Mouse (Mus musculus): ENCODE measurements around the gene Nhej1. TPM values are rescaled to one million over a fixed set of nuclear protein-coding genes. Genes with fewer than 3 reads are reported as not detected.

Gene Nhej1
- polyA plus RNA-seq, 1 experiment = 5.6 TPM

DNA sequence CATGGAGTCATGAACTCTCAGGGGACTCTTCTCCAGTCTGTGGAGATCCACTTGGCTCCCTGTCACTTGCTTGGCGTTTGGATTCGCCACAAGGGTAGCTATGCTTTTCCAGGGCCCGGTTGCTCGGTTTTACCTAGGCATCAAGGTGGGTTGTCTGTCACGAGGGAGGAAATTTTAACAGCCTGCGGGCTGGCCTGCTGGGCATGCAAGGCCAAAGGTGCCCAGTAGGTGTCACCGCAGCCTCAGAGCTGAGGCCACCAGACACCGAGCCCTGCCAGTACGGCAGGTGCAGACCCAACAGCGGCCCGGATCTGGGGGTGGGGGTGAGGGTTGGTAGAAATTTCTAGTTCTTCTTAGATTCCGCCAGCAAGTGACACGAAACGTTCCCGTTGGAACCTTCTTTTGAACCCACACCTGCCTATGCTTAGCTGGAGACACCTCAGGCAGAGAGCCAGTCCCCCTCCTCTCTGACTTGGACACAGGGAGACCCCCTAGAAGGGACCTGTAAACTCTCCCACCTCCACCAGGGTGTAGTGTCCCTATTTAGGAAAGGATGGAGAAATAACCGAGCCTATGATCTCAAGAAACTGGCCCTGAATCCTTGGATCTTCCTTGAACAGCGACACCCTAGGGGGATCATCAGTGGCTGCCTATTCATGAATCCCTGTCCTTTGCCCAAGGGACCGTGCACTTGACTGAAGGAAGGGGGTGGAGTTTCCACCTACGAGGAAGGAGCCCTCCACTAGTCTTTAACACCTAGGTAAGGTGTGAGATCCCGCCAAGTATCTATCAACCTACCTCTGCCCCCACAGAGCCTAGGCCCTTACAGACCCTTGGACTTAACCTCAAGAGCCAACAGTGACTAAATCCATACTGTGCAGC, 176.0 kb downstream of the Nhej1 start:
- 3% methylated on average over 20 of the region's 20 CpGs for WGBS
- DNase-seq (ENCODE audit: low read depth, low spot score) = no peak

DNA sequence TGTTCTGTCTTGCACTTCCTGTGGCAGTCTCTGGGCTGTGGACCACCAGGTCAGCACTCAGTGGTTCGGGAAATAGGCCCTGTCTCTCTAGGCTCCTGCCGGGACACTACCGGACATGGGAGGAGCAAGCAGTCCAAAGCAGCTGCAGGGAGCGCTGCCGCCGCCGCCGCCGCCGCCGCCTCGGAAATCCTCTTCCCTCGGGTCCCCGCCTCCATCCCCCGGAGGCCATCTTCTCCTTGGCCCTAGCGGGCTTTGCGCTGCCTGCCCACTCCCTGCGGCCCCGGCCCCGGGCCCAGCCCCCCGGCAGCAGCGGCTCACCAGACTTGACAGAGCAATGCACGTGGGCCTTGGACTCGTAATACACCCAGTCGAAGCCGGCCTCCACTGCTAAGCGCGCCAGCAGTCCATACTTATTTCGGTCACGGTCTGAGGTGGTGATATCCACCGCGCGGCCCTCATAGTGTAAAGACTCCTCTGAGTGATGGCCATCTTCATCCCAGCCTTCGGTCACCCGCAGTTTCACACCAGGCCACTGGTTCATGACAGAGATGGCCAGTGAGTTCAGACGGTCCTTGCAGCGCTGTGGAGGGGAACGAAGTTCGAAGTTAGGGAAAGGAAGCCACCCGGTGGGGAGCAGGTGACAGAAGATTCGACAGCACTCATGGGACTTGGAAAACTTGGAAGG, 176.9 kb downstream of the Nhej1 start:
- no peak for DNase-seq (ENCODE audit: low read depth, low spot score)
- 4% methylated on average over 41 of the region's 41 CpGs for WGBS

DNA sequence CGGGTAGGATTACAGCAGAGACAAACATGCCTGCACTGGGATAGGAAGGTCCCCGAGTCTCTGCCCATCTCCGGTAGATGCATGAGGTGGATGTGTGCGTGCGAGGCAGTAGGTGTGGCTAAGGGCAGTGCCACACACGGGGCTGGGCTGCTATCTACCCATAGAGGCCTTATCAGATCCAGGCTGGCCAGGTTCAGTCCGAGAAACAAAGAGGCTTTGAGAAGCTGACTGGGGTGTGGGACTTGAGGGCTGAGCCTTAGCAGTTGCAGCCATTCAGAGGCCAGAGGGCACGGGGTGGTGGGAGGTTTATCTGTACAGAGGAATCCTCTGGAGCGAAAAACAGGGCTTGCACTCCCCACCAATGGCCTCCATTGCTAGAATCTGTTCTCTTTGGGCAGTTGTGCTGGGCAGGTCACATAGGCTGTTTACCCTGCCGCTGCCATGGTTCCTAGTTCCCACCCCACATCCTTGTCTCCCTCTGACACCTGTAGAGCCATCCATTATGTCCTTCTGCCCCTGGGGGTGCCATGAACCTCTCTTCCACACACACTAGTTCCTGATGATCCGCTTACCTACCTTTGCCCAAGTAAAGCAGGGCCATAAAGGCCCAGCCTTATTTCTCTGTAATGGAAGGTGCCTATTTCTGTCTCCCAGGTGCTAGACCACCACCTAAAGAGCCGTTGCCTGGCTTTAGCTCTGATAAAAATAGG, 183.2 kb downstream of the Nhej1 start:
- WGBS = 19% methylated on average over 12 of the region's 12 CpGs
- DNase-seq (ENCODE audit: low read depth, low spot score) = no peak

DNA sequence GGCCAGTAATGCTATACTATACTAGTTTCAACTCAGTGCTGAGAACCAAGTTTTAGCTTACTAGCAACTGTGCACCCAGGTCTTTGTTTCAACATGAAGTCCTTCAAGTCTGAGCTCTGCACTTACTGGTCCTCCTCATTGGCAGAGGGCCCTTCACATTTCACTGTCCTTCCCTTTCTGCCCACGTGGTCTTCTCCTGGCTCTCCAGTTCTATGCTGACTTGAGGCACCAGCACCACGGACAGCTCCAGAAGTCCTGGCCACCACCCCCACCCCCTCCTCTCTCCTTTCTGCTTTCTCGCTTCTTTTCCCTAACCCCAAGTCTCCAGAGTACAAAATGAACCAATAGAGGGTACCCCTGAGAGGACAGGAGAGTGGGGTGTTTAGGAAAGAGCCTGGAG, 185.2 kb downstream of the Nhej1 start:
- DNase-seq (ENCODE audit: low read depth, low spot score) = no peak
- 17% methylated on average over 3 of the region's 3 CpGs for WGBS

DNA sequence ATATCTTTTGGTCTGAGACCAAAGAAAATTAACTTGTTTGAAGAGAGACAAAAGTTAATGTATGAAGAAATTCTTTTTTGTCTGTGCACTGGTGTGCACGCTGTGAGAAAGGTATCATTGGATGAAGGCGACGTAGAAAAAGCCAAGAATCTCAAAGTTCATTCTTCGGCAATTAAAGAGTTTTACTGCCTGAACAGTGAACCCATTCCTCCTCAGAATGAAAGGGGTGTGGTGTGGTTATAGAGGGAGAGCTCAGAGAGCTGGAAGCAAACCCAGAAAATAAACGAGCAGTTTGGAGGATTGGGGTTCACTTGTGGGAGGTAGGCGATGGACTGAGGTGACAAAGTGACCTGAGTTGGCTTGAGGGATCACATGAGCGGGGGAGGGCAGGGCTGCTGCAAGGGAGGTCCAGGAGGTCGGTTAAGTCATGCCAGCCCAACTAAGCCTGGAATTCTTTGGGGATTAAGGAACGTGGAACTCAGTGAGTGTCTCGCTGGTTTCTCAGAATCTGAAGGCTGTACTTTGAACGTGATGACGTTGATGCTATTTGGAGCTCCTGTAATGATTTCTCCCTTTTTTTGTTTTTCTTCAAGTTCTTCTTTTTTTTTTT, 188.7 kb downstream of the Nhej1 start:
- DNase-seq (ENCODE audit: low read depth, low spot score) = peak; percentile 70
- 17% methylated on average over 12 of the region's 12 CpGs for WGBS

DNA sequence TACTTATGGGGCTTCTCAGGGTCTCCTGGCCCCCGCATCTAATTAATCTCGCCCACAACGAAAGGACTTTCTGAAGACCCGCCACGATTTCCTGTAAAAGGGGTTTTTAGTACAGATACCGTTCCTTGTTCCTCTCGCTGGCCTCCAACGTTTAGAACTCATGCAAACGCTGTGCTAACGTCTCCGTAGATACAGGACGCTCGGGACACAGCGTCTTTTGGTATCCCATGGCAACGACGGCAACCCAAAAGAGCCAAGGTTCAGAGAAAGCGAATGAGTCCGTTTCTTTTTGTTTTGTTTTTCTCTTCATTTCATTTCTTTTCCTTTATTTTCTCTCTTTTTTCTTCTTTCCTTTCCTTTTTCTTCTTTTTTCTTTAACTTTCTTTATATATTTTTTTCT, 189.6 kb downstream of the Nhej1 start, which contains the start of gene Cfap65:
Cfap65 (minus strand) TSS at position 198 of the 400 bp plus-strand sequence.
- DNase-seq (ENCODE audit: low read depth, low spot score) = no peak
- 2% methylated on average over 18 of the region's 18 CpGs for WGBS

DNA sequence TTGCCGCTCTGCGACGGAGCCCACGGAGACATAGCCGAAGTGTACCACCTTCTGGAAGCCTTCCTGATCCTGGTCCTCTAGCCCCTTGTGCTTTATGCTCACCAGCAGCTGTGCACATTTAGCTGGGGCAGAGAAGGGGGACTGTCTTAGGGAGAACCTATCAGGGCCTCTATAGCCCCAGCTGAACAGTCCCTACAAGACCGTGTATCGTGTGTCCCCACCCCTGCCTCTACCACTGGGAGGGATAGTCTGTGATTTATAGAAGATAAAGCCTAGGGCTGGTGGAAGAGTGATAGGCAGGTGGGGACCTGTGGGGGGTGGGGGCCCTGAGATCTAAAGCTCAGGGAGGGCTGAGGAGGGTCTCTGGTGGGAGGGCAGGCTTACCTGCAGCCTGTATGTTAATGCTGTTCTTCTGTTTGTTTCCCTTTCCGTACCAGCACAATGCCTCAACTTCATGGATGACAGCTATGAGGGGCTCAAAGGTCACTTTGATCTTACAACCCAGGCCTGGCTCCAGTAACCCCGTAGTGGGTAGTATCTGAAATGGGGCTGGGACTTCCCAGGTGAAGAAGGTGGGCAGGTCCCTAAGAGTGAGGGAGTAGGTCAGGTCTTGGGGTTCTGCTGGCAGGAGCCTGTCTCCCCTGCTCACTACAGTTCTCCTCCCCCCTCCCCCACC, 197.2 kb downstream of the Nhej1 start:
- WGBS = 65% methylated on average over 9 of the region's 9 CpGs
- no peak for DNase-seq (ENCODE audit: low read depth, low spot score)

DNA sequence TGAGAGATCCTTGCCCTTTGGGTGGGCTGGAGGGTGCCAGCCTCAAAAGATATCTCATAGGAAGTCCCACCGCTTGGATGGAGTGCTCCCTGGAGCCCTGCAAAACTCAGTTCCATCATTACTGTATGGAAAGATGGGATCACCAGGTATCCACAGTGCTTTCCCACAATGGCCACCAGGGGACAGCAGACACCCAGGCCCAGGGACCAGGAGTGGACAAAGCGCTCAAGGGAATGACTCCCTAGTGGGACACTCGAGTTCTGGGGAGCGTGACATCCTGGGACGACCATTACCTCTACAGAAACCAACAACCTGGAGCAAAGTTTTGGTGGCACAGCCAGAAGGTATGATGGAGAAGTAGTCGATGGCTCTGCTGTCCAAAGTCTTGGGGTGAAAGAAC, 198.3 kb downstream of the Nhej1 start:
- WGBS = 16% methylated on average over 6 of the region's 6 CpGs
- DNase-seq (ENCODE audit: low read depth, low spot score) = no peak

DNA sequence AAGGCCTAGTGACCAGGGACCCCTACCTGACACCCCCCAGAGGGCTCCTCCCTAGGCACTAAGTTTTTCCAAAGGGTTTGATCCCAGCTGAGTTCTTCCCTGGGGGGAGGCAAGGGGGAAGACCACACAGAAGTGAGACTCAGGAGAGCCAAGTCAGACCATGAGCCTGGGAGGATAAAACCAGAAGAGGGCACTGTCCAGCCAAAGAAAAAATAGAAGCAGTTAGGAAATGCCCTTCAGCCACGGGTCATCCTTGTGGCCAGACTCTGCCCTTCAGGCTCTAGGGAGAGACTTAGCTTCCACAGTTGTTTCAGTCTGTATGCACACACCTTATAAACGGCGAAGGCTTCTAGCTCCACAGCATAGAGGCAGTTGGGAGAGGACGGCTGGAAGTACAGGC, 200.5 kb downstream of the Nhej1 start:
- no peak for DNase-seq (ENCODE audit: low read depth, low spot score)
- 52% methylated on average over 4 of the region's 4 CpGs for WGBS

Other genes starting within 250 kb of the Nhej1 start
- 0.62 and 0.81 TPM in 2 replicates for gene Fev, start 239.8 kb downstream of the Nhej1 start, polyA plus RNA-seq (2012; rRNA removed)
- gene Cryba2, start 232.1 kb downstream of the Nhej1 start, polyA plus RNA-seq (2012; rRNA removed) = 0.63 and 1.3 TPM in 2 replicates
- gene Cfap65, start 189.6 kb downstream of the Nhej1 start, polyA plus RNA-seq (2012; rRNA removed) = 0.09 and 0.25 TPM in 2 replicates
- gene Ihh, start 173.5 kb downstream of the Nhej1 start, polyA plus RNA-seq (2012; rRNA removed) = 45.0 and 78.1 TPM in 2 replicates
- 1.1 and 1.3 TPM in 2 replicates for gene Slc23a3, start 8.7 kb upstream of the Nhej1 start, polyA plus RNA-seq (2012; rRNA removed)
- gene Cnppd1, start 17.5 kb upstream of the Nhej1 start, polyA plus RNA-seq (2012; rRNA removed) = 45.8 and 53.7 TPM in 2 replicates
- gene Retreg2, start 17.6 kb upstream of the Nhej1 start, polyA plus RNA-seq (2012; rRNA removed) = 79.0 and 93.9 TPM in 2 replicates
- 80.6 and 93.3 TPM in 2 replicates for gene Zfand2b, start 43.4 kb upstream of the Nhej1 start, polyA plus RNA-seq (2012; rRNA removed)
- gene Abcb6, start 55.2 kb upstream of the Nhej1 start, polyA plus RNA-seq (2012; rRNA removed) = 24.0 and 27.5 TPM in 2 replicates
- gene Ankzf1, start 67.0 kb upstream of the Nhej1 start, polyA plus RNA-seq (2012; rRNA removed) = 19.2 and 27.4 TPM in 2 replicates
- 72.2 and 107 TPM in 2 replicates for gene Atg9a, start 67.0 kb upstream of the Nhej1 start, polyA plus RNA-seq (2012; rRNA removed)
- 2.1 and 4.4 TPM in 2 replicates for gene Glb1l, start 85.6 kb upstream of the Nhej1 start, polyA plus RNA-seq (2012; rRNA removed)
- 221 and 258 TPM in 2 replicates for gene Stk16, start 85.6 kb upstream of the Nhej1 start, polyA plus RNA-seq (2012; rRNA removed)
- gene Tuba4a, start 94.7 kb upstream of the Nhej1 start, polyA plus RNA-seq (2012; rRNA removed) = 121 and 164 TPM in 2 replicates
- not detected in 2 replicates for gene A630095N17Rik, start 106.9 kb upstream of the Nhej1 start, polyA plus RNA-seq (2012; rRNA removed)
- gene Dnajb2, start 111.2 kb upstream of the Nhej1 start, polyA plus RNA-seq (2012; rRNA removed) = 19.4 and 20.1 TPM in 2 replicates
- gene Ptprn, start 139.3 kb upstream of the Nhej1 start, polyA plus RNA-seq (2012; rRNA removed) = 6.4 and 6.5 TPM in 2 replicates
- 14.0 and 17.7 TPM in 2 replicates for gene Resp18, start 153.2 kb upstream of the Nhej1 start, polyA plus RNA-seq (2012; rRNA removed)
- gene Dnpep, start 192.8 kb upstream of the Nhej1 start, polyA plus RNA-seq (2012; rRNA removed) = 250 and 500 TPM in 2 replicates
- 353 and 360 TPM in 2 replicates for gene Des, start 235.1 kb upstream of the Nhej1 start, polyA plus RNA-seq (2012; rRNA removed)

Measured in large intestine, adult 2 months (tissue).